Mouse (Mus musculus) kidney, embryonic 16.5 days (tissue): ENCODE data around the gene Dusp22. TPM values are rescaled to one million over a fixed set of nuclear protein-coding genes. Genes with fewer than 3 reads are reported as not detected.

ENCODE experiments used
- ATAC-seq: fragments of 200-750 bp; cut with Nextera tagmentation; 2 replicates; pipeline ENCODE4 v1.8.0; 2017; ENCODE audit warnings: moderate TSS enrichment; ENCODE audit not compliant: low FRiP score, low TSS enrichment
- H3K27ac ChIP-seq: fragments of 300-500 bp; sonication (generic); 2 replicates; pipeline ENCODE4 v1.5.1; 2014; ENCODE audit warnings: low read length
- H3K27me3 ChIP-seq: fragments of 300-500 bp; sonication (generic); 2 replicates; pipeline ENCODE4 v1.6.1; 2014; ENCODE audit warnings: low read length, control low read depth, mixed read lengths; ENCODE audit not compliant: insufficient read depth
- H3K36me3 ChIP-seq: fragments of 300-500 bp; sonication (generic); 2 replicates; pipeline ENCODE4 v1.6.1; 2014; ENCODE audit warnings: low read length, control low read depth, mixed read lengths; ENCODE audit not compliant: insufficient read depth
- H3K4me1 ChIP-seq: fragments of 300-500 bp; sonication (generic); 2 replicates; pipeline ENCODE4 v1.6.1; 2014; ENCODE audit warnings: low read length, control low read depth, mixed read lengths; ENCODE audit not compliant: insufficient read depth
- H3K4me2 ChIP-seq: fragments of 300-500 bp; sonication (generic); replicated peaks from 2 replicates; pipeline ENCODE4 v1.6.1; 2014; ENCODE audit warnings: low read depth, low read length
- H3K4me3 ChIP-seq: fragments of 300-500 bp; sonication (generic); 2 replicates; pipeline ENCODE4 v1.5.1; 2014; ENCODE audit warnings: mild to moderate bottlenecking, low read length
- H3K9ac ChIP-seq: fragments of 300-500 bp; sonication (generic); replicated peaks from 2 replicates; pipeline ENCODE4 v1.6.1; 2014; ENCODE audit warnings: low read length
- H3K9me3 ChIP-seq: fragments of 300-500 bp; sonication (generic); 2 replicates; pipeline ENCODE4 v1.6.1; 2016; ENCODE audit warnings: low read length, control low read depth
- WGBS: fragments of 180-500 bp; shearing (Covaris S2); extraction: QIAGEN DNeasy Blood & Tissue Kit; methylation state at CpG from one replicate; pipeline ENCODE4 v1.1.7; 2014; 5-methylcytosine and 5-hydroxymethylcytosine counted together
- polyA plus RNA-seq: library from polyadenylated mRNA; unstranded; fragments of >200 nt; fragmentation: Nextera tagmentation; extraction: Ambion mirVana; gene quantifications from 2 replicates; pipeline ENCODE4 v1.2.1, GENCODE M21; 2015

Gene Dusp22
- polyA plus RNA-seq, 1 experiment from 2014 or later: 20.4 TPM

GRCm38 (mm10) chr13:30711711-30712110 is 51.9 kb downstream of the Dusp22 start:
- no peak overlapping the region for H3K9ac ChIP-seq
- H3K4me3 ChIP-seq: no peak overlapping the region
- WGBS: 93% methylated on average over 3 of the region's 3 CpGs
- H3K9me3 ChIP-seq: no peaks in the 10 kb centered on the region
- no peak overlapping the region for H3K4me2 ChIP-seq
- peaks cover 6% of the 10 kb centered on the region; the same call in 1 of the 2 replicates for H3K36me3 ChIP-seq
- no peaks in the 10 kb centered on the region for H3K27me3 ChIP-seq
- H3K27ac ChIP-seq: no peak overlapping the region
- 0 out of 2 replicates have a peak, but pooled peaks cover 4% of the 10 kb centered on the region for H3K4me1 ChIP-seq
- ATAC-seq: no peak

GRCm38 (mm10) chr13:30712280-30712679 is 52.5 kb downstream of the Dusp22 start:
- ATAC-seq: peak; percentile 91
- Histone ChIP-seq H3K27me3 (no peaks in the 10 kb centered on the region), H3K27ac (no peak overlapping the region), H3K4me2 (no peak overlapping the region), H3K36me3 (peaks cover 6% of the 10 kb centered on the region; the same call in 1 of the 2 replicates), H3K4me1 (0 out of 2 replicates have a peak, but pooled peaks cover 4% of the 10 kb centered on the region), H3K9ac (no peak overlapping the region), H3K9me3 (no peaks in the 10 kb centered on the region), H3K4me3 (no peak overlapping the region)
- 44% methylated on average over 6 of the region's 6 CpGs for WGBS

- Histone ChIP-seq H3K4me3 (no peak overlapping the region), H3K36me3 (peaks cover 4% of the 10 kb centered on the region; the same call in 1 of the 2 replicates), H3K27ac (no peak overlapping the region), H3K9ac (no peak overlapping the region), H3K27me3 (no peaks in the 10 kb centered on the region), H3K4me1 (0 out of 2 replicates have a peak, but pooled peaks cover 4% of the 10 kb centered on the region), H3K4me2 (no peak overlapping the region), H3K9me3 (no peaks in the 10 kb centered on the region)
- 40% methylated on average over 3 of the region's 3 CpGs for WGBS
- no peak for ATAC-seq
These were observed 53.8 kb downstream of the Dusp22 start for GRCm38 (mm10) chr13:30713621-30714020.

- Histone ChIP-seq H3K9ac (no peak overlapping the region), H3K9me3 (no peaks in the 10 kb centered on the region), H3K4me2 (no peak overlapping the region), H3K27ac (no peak overlapping the region), H3K4me3 (no peak overlapping the region), H3K27me3 (no peaks in the 10 kb centered on the region), H3K36me3 (no peaks in the 10 kb centered on the region), H3K4me1 (peaks cover 7% of the 10 kb centered on the region; the same call in 1 of the 2 replicates)
- 87% methylated on average over 6 of the region's 6 CpGs for WGBS
- ATAC-seq: no peak
These were observed 54.8 kb downstream of the Dusp22 start for GRCm38 (mm10) chr13:30714552-30714951.

GRCm38 (mm10) chr13:30715060-30715459 is 55.3 kb downstream of the Dusp22 start:
- H3K27ac ChIP-seq: no peak overlapping the region

GRCm38 (mm10) chr13:30715573-30715972 is 55.8 kb downstream of the Dusp22 start:
- H3K4me2 ChIP-seq: no peak overlapping the region
- H3K27me3 ChIP-seq: no peaks in the 10 kb centered on the region
- H3K4me1 ChIP-seq: peaks cover 7% of the 10 kb centered on the region; the same call in 1 of the 2 replicates
- WGBS: 86% methylated on average over 4 of the region's 4 CpGs
- H3K4me3 ChIP-seq: no peak overlapping the region
- H3K27ac ChIP-seq: no peak overlapping the region
- no peak overlapping the region for H3K9ac ChIP-seq
- no peaks in the 10 kb centered on the region for H3K9me3 ChIP-seq
- ATAC-seq: no peak
- no peaks in the 10 kb centered on the region for H3K36me3 ChIP-seq

More at GRCm38 (mm10) chr13:30715060-30715459, 55.3 kb downstream of the Dusp22 start:
- H3K4me2 ChIP-seq: no peak overlapping the region
- no peaks in the 10 kb centered on the region for H3K27me3 ChIP-seq
- H3K9ac ChIP-seq: no peak overlapping the region
- H3K4me3 ChIP-seq: no peak overlapping the region
- peaks cover 7% of the 10 kb centered on the region; the same call in 1 of the 2 replicates for H3K4me1 ChIP-seq
- no peaks in the 10 kb centered on the region for H3K36me3 ChIP-seq
- 82% methylated on average over 7 of the region's 7 CpGs for WGBS
- no peaks in the 10 kb centered on the region for H3K9me3 ChIP-seq
- no peak for ATAC-seq

GRCm38 (mm10) chr13:30716611-30717010 is 56.8 kb downstream of the Dusp22 start:
- Histone ChIP-seq H3K27ac (no peak overlapping the region), H3K4me1 (peaks cover 7% of the 10 kb centered on the region; the same call in 1 of the 2 replicates), H3K9me3 (no peaks in the 10 kb centered on the region), H3K27me3 (no peaks in the 10 kb centered on the region), H3K36me3 (no peaks in the 10 kb centered on the region), H3K9ac (no peak overlapping the region), H3K4me3 (no peak overlapping the region), H3K4me2 (no peak overlapping the region)
- no peak for ATAC-seq
- WGBS: 83% methylated on average over 5 of the region's 5 CpGs

- H3K4me1 ChIP-seq: peaks cover 15% of the 10 kb centered on the region; the same call in 1 of the 2 replicates
- H3K4me2 ChIP-seq: no peak overlapping the region
- H3K9me3 ChIP-seq: no peaks in the 10 kb centered on the region
- 14% methylated on average over 7 of the region's 7 CpGs for WGBS
- no peak overlapping the region for H3K4me3 ChIP-seq
- no peaks in the 10 kb centered on the region for H3K27me3 ChIP-seq
- peak; percentile 44; the same call in 1 of the 2 replicates for ATAC-seq
- no peak overlapping the region for H3K27ac ChIP-seq
- no peaks in the 10 kb centered on the region for H3K36me3 ChIP-seq
- H3K9ac ChIP-seq: no peak overlapping the region
These were observed 62.8 kb downstream of the Dusp22 start for GRCm38 (mm10) chr13:30722601-30723000.

GRCm38 (mm10) chr13:30723258-30723657 is 63.5 kb downstream of the Dusp22 start:
- 52% methylated on average over 5 of the region's 5 CpGs for WGBS
- no peak overlapping the region for H3K4me3 ChIP-seq
- H3K4me1 ChIP-seq: peaks cover 15% of the 10 kb centered on the region; the same call in 1 of the 2 replicates
- H3K27ac ChIP-seq: no peak overlapping the region
- no peak overlapping the region for H3K4me2 ChIP-seq
- H3K9me3 ChIP-seq: no peaks in the 10 kb centered on the region
- no peak overlapping the region for H3K9ac ChIP-seq
- ATAC-seq: no peak
- H3K27me3 ChIP-seq: no peaks in the 10 kb centered on the region
- H3K36me3 ChIP-seq: no peaks in the 10 kb centered on the region

- Histone ChIP-seq H3K36me3 (no peaks in the 10 kb centered on the region), H3K9ac (no peak overlapping the region), H3K4me1 (peaks cover 15% of the 10 kb centered on the region; the same call in 1 of the 2 replicates), H3K4me3 (no peak overlapping the region), H3K27ac (no peak overlapping the region), H3K9me3 (no peaks in the 10 kb centered on the region), H3K27me3 (no peaks in the 10 kb centered on the region), H3K4me2 (no peak overlapping the region)
- ATAC-seq: no peak
- WGBS: 66% methylated on average over 8 of the region's 8 CpGs
These were observed 64.1 kb downstream of the Dusp22 start for GRCm38 (mm10) chr13:30723858-30724257.
